Mouse (Mus musculus): ENCODE measurements around the gene Atp1a2. TPM values are rescaled to one million over a fixed set of nuclear protein-coding genes. Genes with fewer than 3 reads are reported as not detected.

The Atp1a2 gene
- total and polyA plus RNA-seq, 3 experiments: 0.07 to 0.23 (median 0.13) TPM

DNA sequence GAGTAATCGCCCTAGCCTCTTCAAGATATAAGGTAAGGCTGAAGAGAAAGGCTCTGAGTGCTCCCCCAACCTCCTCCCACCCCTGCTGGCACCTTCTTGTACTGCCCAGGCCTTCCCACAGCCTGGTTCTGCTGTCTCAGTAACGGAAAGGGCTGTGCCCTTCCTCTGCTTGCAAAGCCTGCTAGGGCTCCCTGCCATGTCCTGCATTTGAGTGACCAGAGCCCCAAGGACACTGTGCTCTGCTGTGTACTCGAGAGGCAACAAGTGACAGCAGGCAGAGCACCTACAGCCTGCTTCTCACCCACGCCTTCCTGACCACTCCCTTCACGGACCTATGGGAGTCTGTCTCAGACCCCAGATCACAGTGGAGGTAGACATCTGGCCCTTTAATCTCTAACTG lies 2.4 kb upstream of the Atp1a2 start:
- DNase-seq (ENCODE audit: extremely low read depth): no peak
- peaks cover 33% of the 10 kb centered on the region for H3K27me3 ChIP-seq (replicated peaks)
- TF ChIP-seq BHLHE40 (IDR thresholded peaks at IDR 0.05; ENCODE audit: low read depth, low read length): no peak
- TF ChIP-seq POLR2A (IDR thresholded peaks at IDR 0.05; ENCODE audit: low read depth, low read length): no peak
- no peak for TF ChIP-seq ETS1 (conservative IDR thresholded peaks at IDR 0.05; ENCODE audit: low read depth, low read length)
- TF ChIP-seq JUND (conservative IDR thresholded peaks at IDR 0.05; ENCODE audit: low read depth, low read length): no peak
- no peak for TF ChIP-seq SIN3A (IDR thresholded peaks at IDR 0.05; ENCODE audit: low read length)
- no peak for TF ChIP-seq CTCF (conservative IDR thresholded peaks at IDR 0.05 in 1 of 2, IDR thresholded peaks at IDR 0.05 in 1 of 2; ENCODE audit: low read depth in 2 of 2, low read length in 2 of 2)
- TF ChIP-seq JUN (IDR thresholded peaks at IDR 0.05; ENCODE audit: insufficient read depth, low read depth, low read length): no peak
- TF ChIP-seq IRF4 (IDR thresholded peaks at IDR 0.05; ENCODE audit: low read depth, low read length): no peak
- TF ChIP-seq POLR2AphosphoS2 (IDR thresholded peaks at IDR 0.05; ENCODE audit: low read depth, low read length): no peak
- no peak for TF ChIP-seq E2F4 (IDR thresholded peaks at IDR 0.05; ENCODE audit: insufficient replicate concordance, low read depth, low read length)
- TF ChIP-seq MAZ (IDR thresholded peaks at IDR 0.05; ENCODE audit: low read depth, low read length): no peak
- no peak for TF ChIP-seq MXI1 (IDR thresholded peaks at IDR 0.05; ENCODE audit: low read depth, low read length)
- no peak for TF ChIP-seq USF2 (conservative IDR thresholded peaks at IDR 0.05; ENCODE audit: low read depth, low read length)
- TF ChIP-seq USF1 (IDR thresholded peaks at IDR 0.05; ENCODE audit: low read depth, low read length): no peak
- no peak for TF ChIP-seq CHD1 (IDR thresholded peaks at IDR 0.05; ENCODE audit: low read depth, low read length)
- no peak for TF ChIP-seq ZMIZ1 (IDR thresholded peaks at IDR 0.05; ENCODE audit: low read depth, low read length)
- no peak for TF ChIP-seq ZKSCAN1 (IDR thresholded peaks at IDR 0.05; ENCODE audit: borderline replicate concordance, low read depth, low read length)
- no peak for TF ChIP-seq MEF2A (IDR thresholded peaks at IDR 0.05; ENCODE audit: borderline replicate concordance, low read depth, low read length)
- dilution Hi-C loops (cut with MboI; ENCODE audit: extremely low pct_ligation_motif_present, extremely low pct_unique_long_range_greater_than_20kb, low sequenced_read_pairs): no loop called here
- in situ Hi-C loops (cut with MboI; ENCODE audit: low pct_ligation_motif_present, low pct_unique_long_range_greater_than_20kb, low sequenced_read_pairs): loop anchor here (25.0 kb wide), 2 partner anchors 263 to 488 kb away; partner anchors contain the start of gene Vangl2
- H3K9ac ChIP-seq (ENCODE audit: insufficient read depth, low read depth): no peak overlapping the region
- H3K36me3 ChIP-seq (replicated peaks in 1 of 2; ENCODE audit: control insufficient read depth in 1 of 2, insufficient read depth in 1 of 2, low read length in 1 of 2): no peaks in the 10 kb centered on the region
- no peak overlapping the region for H3K4me3 ChIP-seq (replicated peaks in 1 of 3; ENCODE audit: low read depth in 2 of 3, low read length in 2 of 3, poor library complexity in 1 of 3)
- peaks cover 0 to 5% of the 10 kb centered on the region in 2 experiments; a peak in 2 of 4 replicates for H3K4me1 ChIP-seq (ENCODE audit: control insufficient read depth in 1 of 2, insufficient read depth in 2 of 2)
- H3K4me2 ChIP-seq (ENCODE audit: insufficient read depth, low read depth, poor library complexity, severe bottlenecking): no peak overlapping the region
- no peak overlapping the region for H3K27ac ChIP-seq (ENCODE audit: insufficient read depth, low read depth)
- no peaks in the 10 kb centered on the region for H3K79me2 ChIP-seq (replicated peaks; ENCODE audit: control insufficient read depth, extremely low read depth, insufficient read depth, poor library complexity, severe bottlenecking)
- no peaks in the 10 kb centered on the region for H3K9me3 ChIP-seq (replicated peaks; ENCODE audit: low read length)

DNA sequence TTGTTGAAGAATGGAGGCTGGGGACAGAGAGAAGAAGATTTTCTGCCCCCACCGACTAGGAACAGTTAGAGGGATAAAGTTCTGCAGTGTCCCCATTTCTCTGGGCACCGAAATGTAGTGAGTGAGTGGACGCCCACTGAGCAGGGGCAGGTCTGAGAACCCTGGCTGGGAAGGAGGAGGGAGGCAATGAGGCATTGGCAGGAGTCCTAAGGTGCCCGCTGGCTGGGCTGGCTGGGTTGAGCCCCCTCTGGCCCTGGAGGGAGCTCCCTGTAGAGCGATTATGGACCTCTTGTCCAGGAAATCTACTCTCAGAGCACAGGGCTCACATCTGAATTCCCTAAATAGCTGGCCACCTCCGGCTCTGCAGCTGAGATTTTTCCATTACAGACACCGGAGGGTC lies 1.7 kb upstream of the Atp1a2 start:
- Histone ChIP-seq H3K4me2 (ENCODE audit: insufficient read depth, low read depth, poor library complexity, severe bottlenecking) (no peak overlapping the region), H3K9ac (ENCODE audit: insufficient read depth, low read depth) (no peak overlapping the region), H3K36me3 (replicated peaks in 1 of 2; ENCODE audit: control insufficient read depth in 1 of 2, insufficient read depth in 1 of 2, low read length in 1 of 2) (no peaks in the 10 kb centered on the region), H3K79me2 (replicated peaks; ENCODE audit: control insufficient read depth, extremely low read depth, insufficient read depth, poor library complexity, severe bottlenecking) (no peaks in the 10 kb centered on the region), H3K9me3 (replicated peaks; ENCODE audit: low read length) (no peaks in the 10 kb centered on the region), H3K27ac (ENCODE audit: insufficient read depth, low read depth) (no peak overlapping the region), H3K4me3 (replicated peaks in 1 of 3; ENCODE audit: low read depth in 2 of 3, low read length in 2 of 3, poor library complexity in 1 of 3) (no peak overlapping the region), H3K4me1 (ENCODE audit: control insufficient read depth in 1 of 2, insufficient read depth in 2 of 2) (peaks cover 0 to 5% of the 10 kb centered on the region in 2 experiments; a peak in 2 of 4 replicates), H3K27me3 (replicated peaks) (peaks cover 38% of the 10 kb centered on the region)
- no peak for TF ChIP-seq USF1 (IDR thresholded peaks at IDR 0.05; ENCODE audit: low read depth, low read length)
- no peak for TF ChIP-seq TCF12 (IDR thresholded peaks at IDR 0.05; ENCODE audit: low read depth, low read length)
- TF ChIP-seq MAZ (IDR thresholded peaks at IDR 0.05; ENCODE audit: low read depth, low read length): no peak
- TF ChIP-seq EP300 (IDR thresholded peaks at IDR 0.05; ENCODE audit: low read length): no peak
- TF ChIP-seq MAX (IDR thresholded peaks at IDR 0.05; ENCODE audit: low read length): no peak
- dilution Hi-C loops (cut with MboI; ENCODE audit: extremely low pct_ligation_motif_present, extremely low pct_unique_long_range_greater_than_20kb, low sequenced_read_pairs) (no loop called here), in situ Hi-C loops (cut with MboI; ENCODE audit: low pct_ligation_motif_present, low pct_unique_long_range_greater_than_20kb, low sequenced_read_pairs) (no loop called here)
- DNase-seq (ENCODE audit: extremely low read depth): no peak

Measured in CH12.LX (cell line).